Mouse (Mus musculus) ES-Bruce4 (cell line): ENCODE measurements around the gene Tenm4.

Experiments
- CTCF ChIP-seq: IDR thresholded peaks from one replicate; pipeline ENCODE4 v1.8.1; 2011; ENCODE audit warnings: low read depth, low read length
- POLR2A ChIP-seq: IDR thresholded peaks from one replicate; pipeline ENCODE4 v1.8.1; 2011; ENCODE audit warnings: low read length; ENCODE audit not compliant: insufficient read depth

DNA sequence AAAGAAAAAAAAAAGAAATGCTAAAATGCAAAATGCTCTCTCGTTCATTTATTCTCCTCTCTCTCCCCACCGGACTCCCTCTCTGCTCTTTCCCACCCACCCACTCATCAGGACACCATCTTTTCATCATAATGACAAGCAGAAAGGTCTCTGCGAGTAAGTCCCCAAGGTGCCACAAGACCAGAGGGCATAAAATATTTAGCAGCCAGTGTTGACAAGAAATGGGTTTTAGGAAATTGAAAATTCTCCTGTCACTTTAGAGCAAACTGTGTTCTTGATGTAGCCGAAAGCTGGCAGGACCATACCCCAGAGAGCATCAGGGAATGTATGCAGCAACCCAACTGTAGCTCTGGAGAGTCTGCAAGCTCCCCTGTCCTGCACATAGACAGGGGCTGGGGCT, 700.0 kb downstream of the Tenm4 start:
- no peak for TF ChIP-seq CTCF
- TF ChIP-seq POLR2A, result no peak
